Mouse (Mus musculus) testis, adult 2 months (tissue): ENCODE results near the gene Lef1. TPM values are rescaled to one million over a fixed set of nuclear protein-coding genes. Genes with fewer than 3 reads are reported as not detected.

Experiments
- H3K27ac ChIP-seq: fragments of 200-500 bp; 2 replicates; pipeline ENCODE4 v1.5.1; 2012; ENCODE audit warnings: low read depth, low read length; ENCODE audit not compliant: control insufficient read depth, insufficient read depth
- H3K27me3 ChIP-seq: fragments of 200-500 bp; 2 replicates; pipeline ENCODE4 v1.6.1; 2012; ENCODE audit warnings: mild to moderate bottlenecking, low read length, moderate library complexity; ENCODE audit not compliant: control insufficient read depth, insufficient read depth
- H3K36me3 ChIP-seq: fragments of 200-500 bp; 2 replicates; pipeline ENCODE4 v1.6.1; 2012; ENCODE audit warnings: mild to moderate bottlenecking, low read length; ENCODE audit not compliant: control insufficient read depth, insufficient read depth
- H3K4me1 ChIP-seq: fragments of 200-500 bp; 2 replicates; pipeline ENCODE4 v1.6.1; 2012; ENCODE audit warnings: low read length; ENCODE audit not compliant: control insufficient read depth, insufficient read depth
- H3K4me3 ChIP-seq: fragments of 200-500 bp; 2 replicates; pipeline ENCODE4 v1.5.1; 2012; ENCODE audit warnings: low read depth, mild to moderate bottlenecking, low read length, moderate library complexity, mixed read lengths; ENCODE audit not compliant: control insufficient read depth
- CTCF ChIP-seq: fragments of 200-500 bp; IDR thresholded peaks from 2 replicates; pipeline ENCODE4 v1.5.1; 2012; ENCODE audit warnings: low read depth, mild to moderate bottlenecking, inconsistent platforms, low read length, moderate library complexity; ENCODE audit not compliant: control insufficient read depth, insufficient read depth, insufficient replicate concordance
- POLR2A ChIP-seq: fragments of 200-500 bp; IDR thresholded peaks from 2 replicates; pipeline ENCODE4 v1.6.1; 2012; ENCODE audit warnings: low read depth, mild to moderate bottlenecking, inconsistent platforms, low read length, moderate library complexity; ENCODE audit not compliant: control insufficient read depth
- polyA plus RNA-seq: library from polyadenylated mRNA; depleted of rRNA; stranded (reverse); fragments of >200 nt; gene quantifications from 2 replicates; pipeline ENCODE4 v1.2.3, GENCODE M21; 2012

Gene Lef1
- polyA plus RNA-seq, 1 experiment, result 84.7 TPM

DNA sequence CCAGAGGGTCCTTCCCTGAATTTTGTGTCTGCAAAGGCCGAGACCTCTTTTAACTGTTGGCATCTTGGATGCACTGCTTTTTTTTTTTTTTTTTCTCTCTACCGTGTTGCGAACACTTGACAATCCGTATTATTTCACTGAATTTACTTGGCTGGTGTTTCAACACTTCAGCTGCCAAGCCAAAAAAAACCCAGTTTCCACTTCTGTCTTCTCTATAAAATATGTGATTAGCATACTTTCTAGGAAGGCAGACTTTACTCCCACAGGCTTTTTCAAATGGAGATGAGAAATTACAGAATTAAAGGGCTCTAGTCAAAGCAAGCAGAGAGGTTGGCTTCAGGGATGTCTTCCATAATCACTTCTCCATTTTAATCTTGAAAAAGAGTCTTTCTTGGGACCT, 14.2 kb upstream of the Lef1 start:
- H3K27ac ChIP-seq, result peak overlapping the region; percentile 65; the same call in 1 of the 2 replicates
- peaks cover 19% of the 10 kb centered on the region for H3K4me1 ChIP-seq
- no peak for TF ChIP-seq CTCF
- no peaks in the 10 kb centered on the region for H3K27me3 ChIP-seq
- no peaks in the 10 kb centered on the region for H3K36me3 ChIP-seq
- H3K4me3 ChIP-seq, result peak overlapping the region; percentile 86

DNA sequence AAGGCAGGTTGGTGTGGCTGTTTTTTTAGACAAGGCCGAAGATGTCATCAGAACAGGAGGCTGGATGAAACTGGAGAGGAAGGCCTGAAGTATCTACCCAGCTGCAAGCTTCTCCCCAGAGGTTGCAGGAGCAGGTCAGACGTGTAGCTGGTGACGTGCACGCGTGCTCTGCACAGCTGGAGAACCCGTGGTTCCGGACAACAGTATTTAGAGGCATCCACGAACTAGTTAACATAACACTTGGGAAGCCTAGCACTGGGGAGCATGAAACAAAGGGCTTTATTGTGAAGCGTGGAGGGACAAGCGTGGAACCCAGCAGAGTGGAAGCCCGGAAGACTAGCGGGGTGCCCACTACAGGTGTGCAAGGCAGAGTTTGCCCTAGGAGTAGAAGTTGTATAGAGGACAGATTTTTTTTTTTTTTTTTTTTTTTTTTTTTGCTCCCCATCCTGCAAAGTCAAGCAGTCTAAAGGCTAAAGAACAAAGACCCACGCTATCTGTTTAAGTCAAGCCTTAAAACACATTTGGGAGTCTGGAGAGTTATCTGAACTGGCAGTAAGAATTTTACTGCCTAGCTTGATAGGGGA, 8.0 kb upstream of the Lef1 start:
- H3K27me3 ChIP-seq, result no peaks in the 10 kb centered on the region

DNA sequence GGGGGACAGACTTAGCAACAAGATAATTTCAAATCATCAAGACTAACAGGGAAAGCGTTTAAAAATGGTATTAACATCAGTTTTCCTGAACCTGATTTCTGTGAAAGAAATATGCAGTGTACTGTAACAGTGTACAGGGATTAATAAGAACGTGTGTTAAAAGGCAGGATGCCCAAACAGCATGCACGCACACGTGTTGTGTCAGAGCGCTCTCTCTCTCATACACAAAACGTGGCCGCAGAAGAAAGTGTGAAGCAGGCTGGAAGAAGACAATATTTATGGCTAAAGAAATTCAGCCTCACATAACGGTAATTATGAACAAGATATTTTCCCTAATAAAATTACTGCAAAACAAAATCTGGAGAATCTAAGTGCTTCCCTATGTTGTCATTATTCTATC, 4.9 kb upstream of the Lef1 start:
- no peak for TF ChIP-seq CTCF
- TF ChIP-seq POLR2A, result no peak
- H3K36me3 ChIP-seq, result no peaks in the 10 kb centered on the region
- peaks cover 19% of the 10 kb centered on the region for H3K4me1 ChIP-seq
- H3K4me3 ChIP-seq, result no peak overlapping the region
- no peak overlapping the region for H3K27ac ChIP-seq
- peaks cover 2% of the 10 kb centered on the region for H3K27me3 ChIP-seq

More for the DNA sequence above, 8.0 kb upstream of the Lef1 start:
- Histone ChIP-seq H3K27ac (no peak overlapping the region), H3K4me1 (peaks cover 14% of the 10 kb centered on the region), H3K4me3 (no peak overlapping the region), H3K36me3 (no peaks in the 10 kb centered on the region)
- TF ChIP-seq CTCF, result no peak
- no peak for TF ChIP-seq POLR2A

DNA sequence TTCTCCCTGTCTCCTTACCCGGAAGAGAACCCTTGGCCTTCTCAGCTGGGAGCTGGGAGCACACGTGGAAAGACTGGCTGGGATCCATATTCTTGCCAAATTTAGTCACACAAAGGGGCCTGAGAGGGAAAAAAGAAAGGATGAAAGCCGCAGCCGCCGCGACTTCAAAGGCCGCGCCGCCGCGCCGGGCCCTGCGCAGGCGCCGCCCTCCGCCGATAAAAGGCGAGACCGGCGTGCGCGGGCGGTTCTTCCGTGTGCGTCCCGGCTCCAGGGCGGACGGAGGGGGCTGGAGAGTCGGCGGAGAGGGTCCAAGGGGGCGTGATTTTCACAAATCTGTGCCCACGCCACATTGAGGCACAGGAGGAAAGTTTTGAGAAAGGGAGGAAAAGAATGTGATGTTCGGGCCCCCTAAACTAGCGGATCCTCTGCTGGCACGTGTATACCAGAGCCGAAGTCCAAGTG, 4.3 kb upstream of the Lef1 start:
- Histone ChIP-seq H3K27me3 (peaks cover 2% of the 10 kb centered on the region), H3K27ac (no peak overlapping the region), H3K4me3 (peak overlapping the region; percentile 74), H3K36me3 (no peaks in the 10 kb centered on the region), H3K4me1 (peaks cover 25% of the 10 kb centered on the region)
- TF ChIP-seq CTCF (no peak), POLR2A (no peak)

DNA sequence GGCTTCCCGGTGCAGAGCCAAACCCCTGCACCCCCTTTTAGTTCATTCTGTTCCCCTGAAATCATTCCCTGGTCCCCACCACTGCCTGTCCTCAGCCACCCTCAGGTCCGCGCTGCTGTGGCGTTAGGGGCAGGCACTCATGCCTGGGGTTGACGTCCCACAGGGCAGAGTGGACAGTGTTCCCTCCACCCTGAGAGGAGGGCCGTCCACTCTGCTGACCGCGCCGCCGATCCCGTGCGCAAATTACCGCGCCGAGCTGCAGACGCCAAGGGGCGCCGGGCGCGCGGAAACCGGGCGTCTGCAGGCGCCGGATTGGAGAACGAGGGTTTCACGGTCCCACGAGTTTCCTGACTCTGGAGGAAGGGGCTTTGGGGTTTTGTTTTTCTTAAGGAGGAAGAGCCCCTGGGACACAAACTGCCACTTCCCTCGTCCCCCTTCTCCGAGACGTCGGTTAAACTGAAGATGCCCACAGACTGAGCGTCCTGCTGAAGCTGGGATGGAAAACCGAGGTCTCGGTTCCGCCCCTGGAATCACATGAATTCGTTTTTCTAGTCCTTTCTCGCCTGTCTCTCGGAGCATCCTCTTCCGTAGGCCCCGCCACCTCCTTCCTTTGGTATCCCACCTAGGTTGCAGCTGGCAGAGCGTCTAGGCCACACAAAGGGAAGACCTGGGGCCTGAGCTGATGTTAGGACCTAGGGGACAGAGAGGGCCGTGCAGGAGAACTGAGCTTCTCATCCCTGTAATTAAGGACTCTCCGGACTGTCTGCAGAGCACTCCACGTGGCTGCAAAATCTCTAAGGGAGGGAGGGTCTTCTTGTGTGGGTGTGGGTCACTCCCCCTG, 3.6 kb upstream of the Lef1 start:
- Histone ChIP-seq H3K36me3 (no peaks in the 10 kb centered on the region), H3K4me1 (peaks cover 32% of the 10 kb centered on the region), H3K4me3 (peak overlapping the region; percentile 74), H3K27me3 (peaks cover 2% of the 10 kb centered on the region), H3K27ac (no peak overlapping the region)
- TF ChIP-seq CTCF (no peak), POLR2A (no peak)

DNA sequence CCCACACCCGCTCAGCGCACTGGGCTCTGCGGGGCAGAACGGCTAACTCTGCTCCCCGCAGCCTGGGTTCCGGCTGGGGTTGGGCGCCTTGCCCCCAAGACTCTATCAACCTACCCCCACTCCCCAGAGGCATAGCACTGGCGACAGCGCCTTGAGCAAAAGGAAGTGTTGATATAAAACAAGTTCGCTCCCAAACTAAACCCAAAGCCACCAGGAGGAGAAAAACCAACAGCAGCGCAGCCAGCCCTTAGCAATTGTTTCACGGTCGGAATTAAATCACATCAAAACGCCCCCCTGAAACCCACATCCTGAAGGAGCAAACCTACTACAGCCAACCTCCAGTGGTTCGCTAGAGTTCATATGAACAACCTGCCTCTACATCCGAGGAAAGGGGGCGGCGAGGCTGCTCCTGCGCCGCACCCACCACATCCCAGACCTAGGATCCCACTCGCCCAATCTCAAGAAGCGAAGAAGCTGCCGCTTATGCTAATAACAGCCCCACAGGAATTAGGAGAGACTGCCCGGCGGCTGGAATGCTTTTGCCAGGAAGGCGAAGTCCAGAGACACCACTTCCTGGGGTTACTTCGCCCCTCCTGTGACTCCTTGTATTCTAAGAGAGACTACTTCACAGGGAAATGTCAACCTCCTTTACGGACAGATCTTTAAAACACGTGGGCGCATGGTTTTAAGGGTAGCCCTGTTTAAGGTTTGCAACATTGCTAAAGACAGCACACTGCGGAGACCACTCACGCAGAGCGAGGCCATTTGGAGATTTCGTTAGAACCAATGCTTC, 2.8 kb upstream of the Lef1 start:
- TF ChIP-seq CTCF (no peak), POLR2A (no peak)
- Histone ChIP-seq H3K4me1 (peaks cover 36% of the 10 kb centered on the region), H3K27ac (no peak overlapping the region), H3K4me3 (peak overlapping the region; percentile 23; the same call in 1 of the 2 replicates), H3K36me3 (no peaks in the 10 kb centered on the region), H3K27me3 (peaks cover 2% of the 10 kb centered on the region)
